Mouse (Mus musculus): Measurements from ENCODE around the gene Ttc13.
A peak's percentile ranks its signal among the peaks of the same experiment; 100 is the strongest.

The Ttc13 gene

GRCm38 (mm10) chr8:124652546-124652945 is 69.2 kb downstream of the Ttc13 start:
- no peak for DNase-seq

GRCm38 (mm10) chr8:124651776-124652175 is 70.0 kb downstream of the Ttc13 start:
- no peak for DNase-seq

GRCm38 (mm10) chr8:124648311-124648710 is 73.5 kb downstream of the Ttc13 start:
- peak; percentile 32 for DNase-seq

GRCm38 (mm10) chr8:124643540-124644339 is 78.0 kb downstream of the Ttc13 start:
- DNase-seq = peak; percentile 68

GRCm38 (mm10) chr8:124641599-124641998 is 80.2 kb downstream of the Ttc13 start:
- no peak for DNase-seq

- no peak for DNase-seq
Measured at GRCm38 (mm10) chr8:124635247-124635502, 86.6 kb downstream of the Ttc13 start.

- no peak for DNase-seq
Measured at GRCm38 (mm10) chr8:124634411-124635246, 87.2 kb downstream of the Ttc13 start.

- DNase-seq = no peak
Measured at GRCm38 (mm10) chr8:124633001-124633703, 88.6 kb downstream of the Ttc13 start.

- no peak for DNase-seq
Measured at GRCm38 (mm10) chr8:124631966-124632365, 89.8 kb downstream of the Ttc13 start.

- DNase-seq = no peak
Measured at GRCm38 (mm10) chr8:124630891-124631290, 90.9 kb downstream of the Ttc13 start.

- peak; percentile 52 for DNase-seq
Measured at GRCm38 (mm10) chr8:124630489-124630888, 91.3 kb downstream of the Ttc13 start.

- no peak for DNase-seq
Measured at GRCm38 (mm10) chr8:124626251-124626650, 95.5 kb downstream of the Ttc13 start.
